Mouse (Mus musculus) lung, postnatal 0 days (tissue): Measurements from ENCODE around the gene Rab5c. TPM values are rescaled to one million over a fixed set of nuclear protein-coding genes. Genes with fewer than 3 reads are reported as not detected.

Source experiments
- ATAC-seq: fragments of 200-750 bp; cut with Nextera tagmentation; 2 replicates; pipeline ENCODE4 v1.8.0; 2017; ENCODE audit warnings: moderate library complexity
- DNase-seq: peaks from one replicate; pipeline ENCODE4 v3.0.0-alpha.2; 2016; ENCODE audit warnings: low spot score
- H3K27ac ChIP-seq: fragments of 300-500 bp; sonication (generic); 2 replicates; pipeline ENCODE4 v1.5.1; 2014; ENCODE audit warnings: antibody characterized with exemption, mild to moderate bottlenecking, low read length, mixed read lengths
- H3K27me3 ChIP-seq: fragments of 300-500 bp; sonication (generic); replicated peaks from 2 replicates; pipeline ENCODE4 v1.6.1; 2014; ENCODE audit warnings: low read length, mixed read lengths; ENCODE audit not compliant: insufficient read depth
- H3K36me3 ChIP-seq: fragments of 300-500 bp; sonication (generic); 2 replicates; pipeline ENCODE4 v1.6.1; 2014; ENCODE audit warnings: low read length, mixed read lengths; ENCODE audit not compliant: insufficient read depth
- H3K4me1 ChIP-seq: fragments of 300-500 bp; sonication (generic); 2 replicates; pipeline ENCODE4 v1.6.1; 2014; ENCODE audit warnings: antibody characterized with exemption, low read depth, low read length, mixed read lengths; ENCODE audit not compliant: insufficient read depth
- H3K4me2 ChIP-seq: fragments of 300-500 bp; sonication (generic); replicated peaks from 2 replicates; pipeline ENCODE4 v1.6.1; 2014; ENCODE audit warnings: low read depth, mild to moderate bottlenecking, low read length, moderate library complexity, mixed read lengths
- H3K4me3 ChIP-seq: fragments of 300-500 bp; sonication (generic); 2 replicates; pipeline ENCODE4 v1.5.1; 2014; ENCODE audit warnings: low read depth, low read length
- H3K9ac ChIP-seq: fragments of 300-500 bp; sonication (generic); replicated peaks from 2 replicates; pipeline ENCODE4 v1.6.1; 2014; ENCODE audit warnings: low read depth, mild to moderate bottlenecking
- H3K9me3 ChIP-seq: fragments of 300-500 bp; sonication (generic); 2 replicates; pipeline ENCODE4 v1.6.1; 2016; ENCODE audit warnings: low read length, mixed read lengths
- CTCF ChIP-seq: IDR thresholded peaks from 2 replicates; pipeline ENCODE4 v1.5.1; 2016; ENCODE audit warnings: antibody characterized with exemption, mild to moderate bottlenecking
- EP300 ChIP-seq: IDR thresholded peaks from 2 replicates; pipeline ENCODE4 v1.6.1; 2016; ENCODE audit warnings: antibody characterized with exemption, mild to moderate bottlenecking, control low read depth
- WGBS: fragments of 180-500 bp; shearing (Covaris S2); extraction: QIAGEN DNeasy Blood & Tissue Kit; methylation state at CpG from one replicate; pipeline ENCODE4 v1.1.7; 2014; 5-methylcytosine and 5-hydroxymethylcytosine counted together
- polyA plus RNA-seq: library from polyadenylated mRNA; unstranded; fragments of >200 nt; fragmentation: Nextera tagmentation; extraction: Ambion mirVana; gene quantifications from 2 replicates; pipeline ENCODE4 v1.2.1, GENCODE M21; 2015

The Rab5c gene
- polyA plus RNA-seq, 1 experiment from 2014 or later = 30.4 TPM

- Histone ChIP-seq H3K4me3 (no peak overlapping the region), H3K4me1 (no peaks in the 10 kb centered on the region), H3K27ac (no peak overlapping the region), H3K9ac (no peak overlapping the region), H3K36me3 (no peaks in the 10 kb centered on the region), H3K4me2 (no peak overlapping the region), H3K27me3 (0 out of 2 replicates have a peak, but pooled peaks cover 3% of the 10 kb centered on the region), H3K9me3 (no peaks in the 10 kb centered on the region)
- ATAC-seq = no peak
- 73% methylated on average over 4 of the region's 4 CpGs for WGBS
- DNase-seq = no peak
- no peak for TF ChIP-seq CTCF
- no peak for TF ChIP-seq EP300
Measured at GRCm38 (mm10) chr11:100748620-100749019, 10.6 kb upstream of the Rab5c start.

- TF ChIP-seq EP300 (no peak), CTCF (no peak)
- Histone ChIP-seq H3K4me2 (no peak overlapping the region), H3K27ac (no peak overlapping the region), H3K4me1 (no peaks in the 10 kb centered on the region), H3K9ac (no peak overlapping the region), H3K9me3 (no peaks in the 10 kb centered on the region), H3K36me3 (no peaks in the 10 kb centered on the region), H3K4me3 (no peak overlapping the region), H3K27me3 (0 out of 2 replicates have a peak, but pooled peaks cover 3% of the 10 kb centered on the region)
- 65% methylated on average over 5 of the region's 5 CpGs for WGBS
- DNase-seq (no peak), ATAC-seq (no peak)
Measured at GRCm38 (mm10) chr11:100747114-100747513, 9.1 kb upstream of the Rab5c start.

- Histone ChIP-seq H3K4me3 (no peak overlapping the region), H3K36me3 (no peaks in the 10 kb centered on the region), H3K27me3 (0 out of 2 replicates have a peak, but pooled peaks cover 3% of the 10 kb centered on the region), H3K4me2 (no peak overlapping the region), H3K9ac (no peak overlapping the region), H3K9me3 (no peaks in the 10 kb centered on the region), H3K4me1 (no peaks in the 10 kb centered on the region), H3K27ac (no peak overlapping the region)
- ATAC-seq = no peak
- 69% methylated on average over 10 of the region's 10 CpGs for WGBS
- TF ChIP-seq EP300 = no peak
- no peak for TF ChIP-seq CTCF
- no peak for DNase-seq
Measured at GRCm38 (mm10) chr11:100746546-100746945, 8.5 kb upstream of the Rab5c start.

GRCm38 (mm10) chr11:100745085-100745484 is 7.1 kb upstream of the Rab5c start:
- 10% methylated on average over 6 of the region's 6 CpGs for WGBS
- H3K9ac ChIP-seq = no peak overlapping the region
- no peaks in the 10 kb centered on the region for H3K9me3 ChIP-seq
- no peak overlapping the region for H3K4me3 ChIP-seq
- DNase-seq (peak; percentile 66), ATAC-seq (peak; percentile 55)
- TF ChIP-seq CTCF (peak; percentile 78), EP300 (no peak)
- 0 out of 2 replicates have a peak, but pooled peaks cover 3% of the 10 kb centered on the region for H3K27me3 ChIP-seq
- no peaks in the 10 kb centered on the region for H3K4me1 ChIP-seq
- H3K27ac ChIP-seq = no peak overlapping the region
- H3K4me2 ChIP-seq = no peak overlapping the region
- no peaks in the 10 kb centered on the region for H3K36me3 ChIP-seq

- Histone ChIP-seq H3K27ac (no peak overlapping the region), H3K27me3 (no peaks in the 10 kb centered on the region), H3K9me3 (no peaks in the 10 kb centered on the region), H3K4me3 (no peak overlapping the region), H3K4me2 (no peak overlapping the region), H3K36me3 (no peaks in the 10 kb centered on the region), H3K4me1 (peaks cover 8% of the 10 kb centered on the region), H3K9ac (no peak overlapping the region)
- ATAC-seq = no peak
- WGBS = 56% methylated on average over 6 of the region's 6 CpGs
- no peak for DNase-seq
- TF ChIP-seq EP300 = no peak
- TF ChIP-seq CTCF = no peak
Measured at GRCm38 (mm10) chr11:100741348-100741747, 3.3 kb upstream of the Rab5c start.

GRCm38 (mm10) chr11:100738749-100739148 is 734 bp upstream of the Rab5c start:
- Histone ChIP-seq H3K4me3 (peak overlapping the region; percentile 97), H3K27ac (peak overlapping the region; percentile 47; the same call in 1 of the 2 replicates), H3K9ac (no peak overlapping the region), H3K9me3 (no peaks in the 10 kb centered on the region), H3K4me2 (peak overlapping the region; percentile 73), H3K27me3 (no peaks in the 10 kb centered on the region), H3K4me1 (peaks cover 16% of the 10 kb centered on the region), H3K36me3 (no peaks in the 10 kb centered on the region)
- WGBS = 14% methylated on average over 5 of the region's 5 CpGs
- no peak for TF ChIP-seq EP300
- no peak for TF ChIP-seq CTCF
- no peak for ATAC-seq
- DNase-seq = no peak
